Mouse (Mus musculus) cortical plate, adult 2 months (tissue): ENCODE results near the gene Erc2.

Experiments used
- CTCF ChIP-seq: fragments of 200-500 bp; IDR thresholded peaks from 2 replicates; pipeline ENCODE4 v1.5.1; 2011; ENCODE audit warnings: mild to moderate bottlenecking, control low read depth, low read length; ENCODE audit not compliant: insufficient read depth; ENCODE audit errors: extremely low read depth
- POLR2A ChIP-seq: fragments of 200-500 bp; IDR thresholded peaks from 2 replicates; pipeline ENCODE4 v1.6.1; 2011; ENCODE audit warnings: mild to moderate bottlenecking, low read length, control low read depth; ENCODE audit not compliant: insufficient read depth; ENCODE audit errors: extremely low read depth

DNA sequence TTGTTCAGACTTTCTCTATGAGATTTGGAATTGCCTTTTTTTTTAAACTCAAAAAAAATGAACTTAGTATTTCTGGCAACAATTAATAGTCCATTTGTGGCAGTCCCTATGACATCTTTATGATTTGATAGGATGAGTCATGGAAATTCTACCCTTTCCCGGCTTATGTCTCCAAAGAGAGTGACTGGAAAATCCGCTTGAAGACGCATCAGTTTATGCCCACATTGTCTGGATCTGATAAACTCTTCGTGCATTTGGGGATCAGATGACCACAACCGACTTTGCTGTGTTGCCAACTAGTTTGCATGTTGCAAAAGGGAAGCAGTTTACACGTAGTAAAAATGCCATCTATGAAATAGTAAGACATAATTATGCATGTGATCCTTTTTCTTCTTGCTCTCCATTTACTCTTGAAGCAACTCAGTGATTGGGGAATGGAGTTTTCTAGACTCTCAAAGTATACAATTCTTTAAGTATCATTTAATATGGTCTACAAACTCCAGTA lies 215.4 kb downstream of the Erc2 start:
- TF ChIP-seq CTCF = no peak
- TF ChIP-seq POLR2A = no peak
